Mouse (Mus musculus) ES-E14 (cell line): ENCODE results near the gene Plet1.

ENCODE experiments used
- CHD2 ChIP-seq: IDR thresholded peaks from 2 replicates; pipeline ENCODE4 v1.6.1; 2014; ENCODE audit warnings: mild to moderate bottlenecking, low read depth, low read length, inconsistent platforms
- MAFK ChIP-seq: IDR thresholded peaks from 2 replicates; pipeline ENCODE4 v1.6.1; 2014; ENCODE audit warnings: mild to moderate bottlenecking, low read depth, low read length, inconsistent platforms; ENCODE audit not compliant: insufficient read depth
- ZC3H11A ChIP-seq: IDR thresholded peaks from 2 replicates; pipeline ENCODE4 v1.6.1; 2012; ENCODE audit warnings: low read depth, mild to moderate bottlenecking, inconsistent platforms, low read length, borderline replicate concordance
- ZNF384 ChIP-seq: IDR thresholded peaks from 2 replicates; pipeline ENCODE4 v1.6.1; 2012; ENCODE audit warnings: low read depth, low read length, inconsistent platforms

DNA sequence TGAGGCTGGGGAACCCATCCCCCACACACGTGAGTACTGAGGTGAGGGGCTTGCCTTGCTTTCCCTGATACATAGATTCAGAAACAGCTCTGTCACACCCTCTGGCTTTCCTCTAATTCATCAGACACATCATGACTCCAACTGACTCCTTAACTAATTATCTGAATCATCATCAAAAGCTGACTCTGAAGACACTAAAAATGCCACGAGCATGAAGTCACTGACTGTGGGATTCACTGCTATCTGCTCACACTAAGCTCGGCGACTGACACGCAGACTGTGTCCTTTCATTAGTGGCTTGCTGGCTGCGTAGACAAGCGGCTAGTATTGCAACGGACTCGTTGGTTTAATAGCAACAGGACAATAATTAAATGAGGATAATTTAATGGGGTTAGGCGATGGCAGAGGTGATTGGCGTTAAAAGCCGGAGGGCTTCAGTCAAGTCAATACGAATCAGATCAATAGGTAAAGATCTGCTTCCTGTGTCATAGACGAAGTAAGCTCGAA, 6.2 kb downstream of the Plet1 start:
- TF ChIP-seq ZC3H11A (no peak), MAFK (no peak), ZNF384 (no peak), CHD2 (no peak)
